Mouse (Mus musculus) heart, embryonic 10.5 days (tissue): ENCODE measurements around the gene Mea1. TPM values are rescaled to one million over a fixed set of nuclear protein-coding genes. Genes with fewer than 3 reads are reported as not detected.
A peak's percentile ranks its signal among the peaks of the same experiment; 100 is the strongest.

ENCODE experiments used
- DNase-seq: peaks from one replicate; pipeline ENCODE4 v3.0.0-alpha.2; 2017; ENCODE audit warnings: low spot score
- H3K27ac ChIP-seq: fragments of 300-500 bp; sonication (generic); 2 replicates; pipeline ENCODE4 v1.5.1; 2016; ENCODE audit warnings: mild to moderate bottlenecking
- H3K27me3 ChIP-seq: fragments of 300-500 bp; sonication (generic); 2 replicates; pipeline ENCODE4 v1.6.1; 2016; ENCODE audit warnings: mild to moderate bottlenecking; ENCODE audit not compliant: poor library complexity, insufficient read depth, severe bottlenecking
- H3K36me3 ChIP-seq: fragments of 300-500 bp; sonication (generic); 2 replicates; pipeline ENCODE4 v1.6.1; 2016; ENCODE audit warnings: mild to moderate bottlenecking, moderate library complexity
- H3K4me1 ChIP-seq: fragments of 300-500 bp; sonication (generic); 2 replicates; pipeline ENCODE4 v1.6.1; 2016; ENCODE audit warnings: mild to moderate bottlenecking
- H3K4me3 ChIP-seq: fragments of 300-500 bp; sonication (generic); 2 replicates; pipeline ENCODE4 v1.5.1; 2016; ENCODE audit warnings: mild to moderate bottlenecking, moderate library complexity
- H3K9me3 ChIP-seq: fragments of 300-500 bp; sonication (generic); 2 replicates; pipeline ENCODE4 v1.6.1; 2016; ENCODE audit warnings: mild to moderate bottlenecking, moderate library complexity
- WGBS: fragments of 180-500 bp; shearing (Covaris S2); methylation state at CpG from one replicate; pipeline ENCODE4 v1.1.7; 2016; 5-methylcytosine and 5-hydroxymethylcytosine counted together
- polyA plus RNA-seq: library from polyadenylated mRNA; unstranded; fragments of >200 nt; fragmentation: Nextera tagmentation; extraction: Ambion mirVana; gene quantifications from 2 replicates; pipeline ENCODE4 v1.2.1, GENCODE M21; 2016

The Mea1 gene
- polyA plus RNA-seq, result 143 and 180 TPM in 2 replicates

GRCm38 (mm10) chr17:46678416-46678815, at the start of gene Mea1:
TSS of gene Mea1 (plus strand) at chr17:46678793.
- no peaks in the 10 kb centered on the region for H3K27me3 ChIP-seq
- H3K4me3 ChIP-seq, result peak within 1 kb of the TSS; percentile 78
- no peak for DNase-seq
- H3K9me3 ChIP-seq, result no peaks in the 10 kb centered on the region
- peaks cover 40% of the 10 kb centered on the region for H3K4me1 ChIP-seq
- H3K36me3 ChIP-seq, result peaks cover 55% of the 10 kb centered on the region
- H3K27ac ChIP-seq, result peak within 1 kb of the TSS; percentile 87
- 78% methylated on average over 8 of the region's 9 CpGs for WGBS

GRCm38 (mm10) chr17:46629685-46630441, 48.7 kb upstream of the Mea1 start:
- Histone ChIP-seq H3K9me3 (no peaks in the 10 kb centered on the region), H3K4me1 (peaks cover 56% of the 10 kb centered on the region), H3K27ac (peak overlapping the region; percentile 96), H3K27me3 (no peaks in the 10 kb centered on the region), H3K4me3 (peak overlapping the region; percentile 97), H3K36me3 (peaks cover 21% of the 10 kb centered on the region; the same call in 1 of the 2 replicates)
- peak; percentile 89 for DNase-seq
- 6% methylated on average over 12 of the region's 12 CpGs for WGBS

GRCm38 (mm10) chr17:46636831-46637523, 41.6 kb upstream of the Mea1 start:
- peak overlapping the region; percentile 38 for H3K4me3 ChIP-seq
- no peaks in the 10 kb centered on the region for H3K9me3 ChIP-seq
- WGBS, result 34% methylated on average over 15 of the region's 15 CpGs
- H3K27me3 ChIP-seq, result no peaks in the 10 kb centered on the region
- no peak for DNase-seq
- H3K36me3 ChIP-seq, result peaks cover 62% of the 10 kb centered on the region
- H3K27ac ChIP-seq, result peak overlapping the region; percentile 44; the same call in 1 of the 2 replicates
- peaks cover 21% of the 10 kb centered on the region for H3K4me1 ChIP-seq

- Histone ChIP-seq H3K4me3 (no peak overlapping the region), H3K27ac (no peak overlapping the region), H3K36me3 (peaks cover 50% of the 10 kb centered on the region), H3K4me1 (peaks cover 29% of the 10 kb centered on the region), H3K27me3 (no peaks in the 10 kb centered on the region), H3K9me3 (no peaks in the 10 kb centered on the region)
- 80% methylated on average over 9 of the region's 9 CpGs for WGBS
- DNase-seq, result no peak
Measured at GRCm38 (mm10) chr17:46639929-46640328, 38.7 kb upstream of the Mea1 start.

GRCm38 (mm10) chr17:46642060-46642459, 36.5 kb upstream of the Mea1 start:
- no peak overlapping the region for H3K27ac ChIP-seq
- no peak overlapping the region for H3K4me3 ChIP-seq
- H3K4me1 ChIP-seq, result peaks cover 19% of the 10 kb centered on the region
- no peaks in the 10 kb centered on the region for H3K9me3 ChIP-seq
- H3K36me3 ChIP-seq, result peaks cover 36% of the 10 kb centered on the region
- H3K27me3 ChIP-seq, result no peaks in the 10 kb centered on the region
- 87% methylated on average over 17 of the region's 17 CpGs for WGBS
- DNase-seq, result no peak

- no peak for DNase-seq
- peak overlapping the region; percentile 89 for H3K4me3 ChIP-seq
- WGBS, result 84% methylated on average over 12 of the region's 12 CpGs
- peaks cover 43% of the 10 kb centered on the region for H3K36me3 ChIP-seq
- peak overlapping the region; percentile 93; the same call in 1 of the 2 replicates for H3K27ac ChIP-seq
- no peaks in the 10 kb centered on the region for H3K27me3 ChIP-seq
- H3K9me3 ChIP-seq, result no peaks in the 10 kb centered on the region
- peaks cover 22% of the 10 kb centered on the region for H3K4me1 ChIP-seq
Measured at GRCm38 (mm10) chr17:46644152-46644805, 34.3 kb upstream of the Mea1 start.

- Histone ChIP-seq H3K27ac (peak overlapping the region; percentile 93), H3K36me3 (peaks cover 38% of the 10 kb centered on the region), H3K4me1 (peaks cover 30% of the 10 kb centered on the region), H3K27me3 (no peaks in the 10 kb centered on the region), H3K4me3 (peak overlapping the region; percentile 89), H3K9me3 (no peaks in the 10 kb centered on the region)
- 9% methylated on average over 11 of the region's 11 CpGs for WGBS
- DNase-seq, result no peak
Measured at GRCm38 (mm10) chr17:46644916-46645475, 33.6 kb upstream of the Mea1 start.

- Histone ChIP-seq H3K36me3 (peaks cover 31% of the 10 kb centered on the region), H3K4me3 (peak within 1 kb of the TSS; percentile 89), H3K4me1 (peaks cover 36% of the 10 kb centered on the region), H3K27me3 (no peaks in the 10 kb centered on the region), H3K9me3 (no peaks in the 10 kb centered on the region), H3K27ac (peak within 1 kb of the TSS; percentile 93)
- WGBS, result under 1% methylated on average over 53 of the region's 53 CpGs
- peak; percentile 99 for DNase-seq
Measured at GRCm38 (mm10) chr17:46645561-46646321, 32.9 kb upstream of the Mea1 start, which contains the start of the genes Klc4 and Mrpl2. TSS of gene Klc4 (minus strand) at chr17:46646022. TSS of gene Mrpl2 (plus strand) at chr17:46646229.

GRCm38 (mm10) chr17:46646322-46646662, 32.3 kb upstream of the Mea1 start:
- H3K27ac ChIP-seq, result peak overlapping the region; percentile 93
- peaks cover 25% of the 10 kb centered on the region for H3K36me3 ChIP-seq
- peaks cover 41% of the 10 kb centered on the region for H3K4me1 ChIP-seq
- under 1% methylated on average over 19 of the region's 19 CpGs for WGBS
- peak overlapping the region; percentile 89 for H3K4me3 ChIP-seq
- H3K9me3 ChIP-seq, result no peaks in the 10 kb centered on the region
- no peak for DNase-seq
- no peaks in the 10 kb centered on the region for H3K27me3 ChIP-seq

- no peak for DNase-seq
- peaks cover 51% of the 10 kb centered on the region for H3K4me1 ChIP-seq
- peak overlapping the region; percentile 89; the same call in 1 of the 2 replicates for H3K4me3 ChIP-seq
- H3K9me3 ChIP-seq, result no peaks in the 10 kb centered on the region
- H3K36me3 ChIP-seq, result peaks cover 24% of the 10 kb centered on the region
- H3K27me3 ChIP-seq, result no peaks in the 10 kb centered on the region
- no peak overlapping the region for H3K27ac ChIP-seq
- WGBS, result 92% methylated on average over 7 of the region's 7 CpGs
Measured at GRCm38 (mm10) chr17:46647279-46647678, 31.3 kb upstream of the Mea1 start.

- DNase-seq, result no peak
- 90% methylated on average over 9 of the region's 9 CpGs for WGBS
- no peak overlapping the region for H3K4me3 ChIP-seq
- no peaks in the 10 kb centered on the region for H3K27me3 ChIP-seq
- H3K27ac ChIP-seq, result no peak overlapping the region
- peaks cover 34% of the 10 kb centered on the region for H3K36me3 ChIP-seq
- H3K4me1 ChIP-seq, result peaks cover 60% of the 10 kb centered on the region
- H3K9me3 ChIP-seq, result no peaks in the 10 kb centered on the region
Measured at GRCm38 (mm10) chr17:46648436-46648835, 30.2 kb upstream of the Mea1 start.

GRCm38 (mm10) chr17:46649811-46650210, 28.8 kb upstream of the Mea1 start:
- H3K36me3 ChIP-seq, result peaks cover 48% of the 10 kb centered on the region
- H3K9me3 ChIP-seq, result no peaks in the 10 kb centered on the region
- DNase-seq, result no peak
- WGBS, result 34% methylated on average over 15 of the region's 15 CpGs
- H3K27me3 ChIP-seq, result no peaks in the 10 kb centered on the region
- peaks cover 60% of the 10 kb centered on the region for H3K4me1 ChIP-seq
- peak overlapping the region; percentile 98 for H3K27ac ChIP-seq
- H3K4me3 ChIP-seq, result peak overlapping the region; percentile 77
